Mouse (Mus musculus): Measurements from ENCODE around the gene Nfkb2.
A peak's percentile ranks its signal among the peaks of the same experiment; 100 is the strongest.

Gene Nfkb2

GRCm38 (mm10) chr19:46308706-46309435 lies 4.8 kb downstream of the Nfkb2 start:
- DNase-seq (ENCODE audit: low read depth, low spot score), result peak; percentile 74

- DNase-seq (ENCODE audit: low read depth, low spot score), result no peak
Observed at GRCm38 (mm10) chr19:46309651-46310305, 5.7 kb downstream of the Nfkb2 start.

GRCm38 (mm10) chr19:46310312-46310865 lies 6.3 kb downstream of the Nfkb2 start:
- DNase-seq (ENCODE audit: low read depth, low spot score), result no peak

GRCm38 (mm10) chr19:46311341-46311740 lies 7.2 kb downstream of the Nfkb2 start:
- no peak for DNase-seq (ENCODE audit: low read depth, low spot score)

GRCm38 (mm10) chr19:46312566-46312965 lies 8.4 kb downstream of the Nfkb2 start:
- no peak for DNase-seq (ENCODE audit: low read depth, low spot score)

GRCm38 (mm10) chr19:46313116-46313515 lies 9.0 kb downstream of the Nfkb2 start:
- DNase-seq (ENCODE audit: low read depth, low spot score), result no peak

GRCm38 (mm10) chr19:46313591-46313990 lies 9.5 kb downstream of the Nfkb2 start:
- DNase-seq (ENCODE audit: low read depth, low spot score), result no peak

- no peak for DNase-seq (ENCODE audit: low read depth, low spot score)
Observed at GRCm38 (mm10) chr19:46314151-46314601, 10.1 kb downstream of the Nfkb2 start.

GRCm38 (mm10) chr19:46314872-46315742 lies 11.0 kb downstream of the Nfkb2 start:
- no peak for DNase-seq (ENCODE audit: low read depth, low spot score)

- DNase-seq (ENCODE audit: low read depth, low spot score), result no peak
Observed at GRCm38 (mm10) chr19:46315752-46316610, 11.9 kb downstream of the Nfkb2 start.

GRCm38 (mm10) chr19:46316846-46317545 lies 12.9 kb downstream of the Nfkb2 start:
- DNase-seq (ENCODE audit: low read depth, low spot score), result no peak

- no peak for DNase-seq (ENCODE audit: low read depth, low spot score)
Observed at GRCm38 (mm10) chr19:46317546-46317885, 13.4 kb downstream of the Nfkb2 start.

GRCm38 (mm10) chr19:46318031-46318471 lies 13.9 kb downstream of the Nfkb2 start:
- DNase-seq (ENCODE audit: low read depth, low spot score), result no peak

- no peak for DNase-seq (ENCODE audit: low read depth, low spot score)
Observed at GRCm38 (mm10) chr19:46318586-46319378, 14.7 kb downstream of the Nfkb2 start.

GRCm38 (mm10) chr19:46320076-46320785 lies 16.1 kb downstream of the Nfkb2 start:
- DNase-seq (ENCODE audit: low read depth, low spot score), result no peak

- no peak for DNase-seq (ENCODE audit: low read depth, low spot score)
Observed at GRCm38 (mm10) chr19:46321101-46321943, 17.2 kb downstream of the Nfkb2 start.

- DNase-seq (ENCODE audit: low read depth, low spot score), result peak; percentile 63
Observed at GRCm38 (mm10) chr19:46322144-46322995, 18.2 kb downstream of the Nfkb2 start.
